In the genomic region with DNA sequence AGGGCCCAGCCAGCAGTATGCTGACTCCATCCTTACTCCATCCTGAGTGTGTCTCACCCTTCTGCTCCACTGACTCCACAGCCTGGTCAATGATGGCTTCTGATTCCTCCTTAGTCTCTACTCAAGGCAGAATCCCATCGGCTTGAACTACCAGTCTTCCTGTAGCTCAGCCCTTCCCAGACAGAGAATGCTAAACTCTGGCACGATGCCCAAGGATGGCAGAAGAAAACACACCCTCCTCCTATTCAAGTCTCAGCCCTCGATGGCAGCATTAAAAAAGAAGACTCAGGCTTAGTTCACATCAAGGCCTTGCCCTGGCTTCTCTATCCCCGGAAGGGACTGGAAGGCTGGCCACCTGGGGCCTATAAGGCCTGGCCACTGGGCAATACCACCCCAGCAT, we compare ENCODE assay signal across 21 mouse cellular contexts.
DNase-seq lines count a peak whose midpoint lies in the region; ATAC-seq and TF ChIP-seq lines count a peak whose summit lies in the region.
"Had no signal": no experiment of that assay in that cellular context is flagged by ENCODE, and none has a peak within 500 bp of the region (broad histone marks: within the 10 kb centered on the region; RNA-seq: fewer than 3 reads in every experiment).

No protein-coding gene starts in this region.

- no peak for TF ChIP-seq POLR2A in small intestine, adult 2 months (IDR thresholded peaks at IDR 0.05; ENCODE audit: low read depth, low read length)

- DNase-seq in cerebellum, adult 8-10 months = no peak
- no peak for DNase-seq in heart, embryonic 10.5 days (ENCODE audit: low spot score)
- DNase-seq in heart, postnatal 25 days (ENCODE audit: low spot score) = no peak
- peak; percentile 42 for DNase-seq in right cerebral cortex, postnatal 10 days (ENCODE audit: low spot score in 2 of 2)
- no peak for DNase-seq in right cerebral cortex, postnatal 14 days
- no peak for DNase-seq in testis, postnatal 10 days (ENCODE audit: low spot score)
- DNase-seq: adrenal gland, adult 8-10 months; adrenal gland, postnatal 36 days; B cell, adult 2 months; cerebellum, adult 18-20 months; embryo, embryonic 11 days; gastrocnemius, postnatal 36 days; heart, adult 11 months; heart, postnatal 36 days; kidney, adult 18-20 months had no signal

- 85% methylated on average over 4 of the region's 4 CpGs for WGBS in heart, embryonic 10.5 days
- WGBS in small intestine, adult 2 months = 42% methylated on average over 4 of the region's 4 CpGs

- H3K9me3 ChIP-seq in heart, embryonic 10.5 days = no peaks in the 10 kb centered on the region
- H3K9me3 ChIP-seq: embryonic facial prominence, embryonic 12.5 days; hindbrain, embryonic 15.5 days had no signal

- intact Hi-C loops in heart, postnatal 25 days (cut with DNase I) = no loop called here

- peaks cover 43% of the 10 kb centered on the region for H3K4me1 ChIP-seq in heart, embryonic 10.5 days
- H3K4me1 ChIP-seq in small intestine, adult 2 months (ENCODE audit: control insufficient read depth, insufficient read depth, insufficient read length, low read length) = peaks cover 34% of the 10 kb centered on the region

- H3K36me3 ChIP-seq in heart, embryonic 10.5 days = no peaks in the 10 kb centered on the region; the same call in 1 of the 2 replicates
- H3K36me3 ChIP-seq in small intestine, adult 2 months (ENCODE audit: control insufficient read depth, insufficient read depth, low read length) = no peaks in the 10 kb centered on the region
- H3K36me3 ChIP-seq: G1E; hindbrain, embryonic 15.5 days had no signal

- H3K27ac ChIP-seq in heart, embryonic 10.5 days = 0 out of 2 replicates have a peak overlapping the region, but pooled peaks have one; percentile 59
- peak overlapping the region; percentile 68; the same call in 1 of the 2 replicates for H3K27ac ChIP-seq in small intestine, adult 2 months (ENCODE audit: insufficient read depth, low read depth, low read length)
- H3K27ac ChIP-seq: embryonic facial prominence, embryonic 12.5 days; hindbrain, embryonic 15.5 days had no signal

- peaks cover 41% of the 10 kb centered on the region for H3K27me3 ChIP-seq in heart, embryonic 10.5 days (ENCODE audit: insufficient read depth, poor library complexity, severe bottlenecking)
- no peaks in the 10 kb centered on the region for H3K27me3 ChIP-seq in small intestine, adult 2 months (ENCODE audit: control insufficient read depth, insufficient read depth, low read length)

- 0 out of 2 replicates have a peak, but pooled peaks have one; percentile 10 for ATAC-seq in cerebellum, adult (ENCODE audit: insufficient number of reproducible peaks, low FRiP score, low TSS enrichment)
- ATAC-seq: CD4-positive, CD25-positive, alpha-beta regulatory T cell, adult 4 months had no signal

- no peak for TF ChIP-seq CTCF in small intestine, adult 2 months (IDR thresholded peaks at IDR 0.05; ENCODE audit: extremely low read depth, insufficient read length, insufficient replicate concordance, low read depth, low read length)

- H3K4me3 ChIP-seq in heart, embryonic 10.5 days = no peak overlapping the region
- no peak overlapping the region for H3K4me3 ChIP-seq in small intestine, adult 2 months (ENCODE audit: low read depth, low read length)
- H3K4me3 ChIP-seq: embryonic facial prominence, embryonic 12.5 days; hindbrain, embryonic 15.5 days had no signal

Comparison
In these comparisons a context has a peak if more than half of its experiments do, and no peak if none do; other contexts are left out.
1. DNase-seq: peak in right cerebral cortex, postnatal 10 days (2 of 2); none in cerebellum, adult 8-10 months (single experiment), heart, embryonic 10.5 days (single experiment), heart, postnatal 25 days (single experiment), right cerebral cortex, postnatal 14 days (single experiment) and testis, postnatal 10 days (single experiment).